Mouse (Mus musculus) heart, postnatal 36 days (tissue): ENCODE measurements around the gene Vwce. TPM values are rescaled to one million over a fixed set of nuclear protein-coding genes. Genes with fewer than 3 reads are reported as not detected.

ENCODE experiments used
- DNase-seq, 2 experiments: peaks; one replicate each; pipeline ENCODE4 v3.0.0; 2021 to 2022
- intact Hi-C: fragments of 180-260 bp; cut with DNase I; formaldehyde crosslinking; loops from one replicate; pipeline ENCODE4 v1.15.1; 2025
- total RNA-seq, 2 experiments: library from RNA; stranded (reverse); gene quantifications; 2 replicates each; pipeline ENCODE4 v1.2.3; 2021

Vwce gene
- total RNA-seq, 2 experiments from 2014 or later = not detected

DNA sequence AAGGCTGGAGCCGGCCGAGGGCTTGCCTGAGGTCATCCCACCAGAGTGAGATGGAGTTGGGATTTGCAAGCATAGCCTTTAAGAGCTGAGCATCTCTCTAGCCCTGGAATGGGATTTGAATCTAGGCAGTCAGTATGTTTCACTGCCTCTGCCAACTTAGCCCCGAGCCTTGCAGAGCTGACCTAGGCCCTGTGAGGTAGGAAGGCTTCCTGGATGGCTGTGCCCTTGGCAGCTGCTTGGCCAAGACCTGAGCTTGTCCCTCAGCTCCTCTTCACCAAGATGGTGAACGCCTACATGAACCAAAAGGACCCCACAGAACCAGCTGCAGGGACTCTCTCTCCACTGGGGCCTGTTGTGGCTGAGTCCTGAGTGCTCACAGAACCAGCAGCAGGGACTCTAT, 76.7 kb downstream of the Vwce start:
- intact Hi-C loops = no loop called here
- DNase-seq = no peak

DNA sequence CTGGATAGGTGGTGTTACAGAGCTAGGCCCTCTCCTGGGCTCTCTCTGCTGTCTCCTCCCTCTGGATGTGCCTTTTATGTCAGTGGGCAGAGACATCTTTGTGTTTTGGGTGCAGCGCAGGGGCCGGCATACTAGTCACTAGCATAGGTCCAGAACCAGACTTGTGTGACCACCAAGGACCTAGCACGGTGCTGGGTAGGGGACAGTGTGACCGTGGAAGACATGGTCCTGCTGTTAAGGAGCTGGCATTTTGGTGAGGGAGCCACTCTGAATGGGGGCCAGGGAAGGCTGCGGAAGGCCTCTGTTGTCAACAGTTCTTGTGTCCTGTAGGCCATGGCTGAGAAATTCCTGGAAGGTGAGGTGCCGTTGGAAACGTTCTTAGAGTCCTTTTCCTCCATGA, 78.2 kb downstream of the Vwce start:
- DNase-seq = no peak
- intact Hi-C loops = no loop called here

- intact Hi-C loops = no loop called here
- no peak for DNase-seq
These were observed 78.6 kb downstream of the Vwce start for GRCm38 (mm10) chr19:10712646-10713045.

- no peak for DNase-seq
- intact Hi-C loops = no loop called here
These were observed 79.5 kb downstream of the Vwce start for GRCm38 (mm10) chr19:10713551-10713950.

GRCm38 (mm10) chr19:10714168-10714567, 80.2 kb downstream of the Vwce start:
- DNase-seq = no peak
- intact Hi-C loops = loop anchor here (1.0 to 2.0 kb wide), 3 partner anchors 117 to 245 kb away; no protein-coding TSS in a partner anchor

DNA sequence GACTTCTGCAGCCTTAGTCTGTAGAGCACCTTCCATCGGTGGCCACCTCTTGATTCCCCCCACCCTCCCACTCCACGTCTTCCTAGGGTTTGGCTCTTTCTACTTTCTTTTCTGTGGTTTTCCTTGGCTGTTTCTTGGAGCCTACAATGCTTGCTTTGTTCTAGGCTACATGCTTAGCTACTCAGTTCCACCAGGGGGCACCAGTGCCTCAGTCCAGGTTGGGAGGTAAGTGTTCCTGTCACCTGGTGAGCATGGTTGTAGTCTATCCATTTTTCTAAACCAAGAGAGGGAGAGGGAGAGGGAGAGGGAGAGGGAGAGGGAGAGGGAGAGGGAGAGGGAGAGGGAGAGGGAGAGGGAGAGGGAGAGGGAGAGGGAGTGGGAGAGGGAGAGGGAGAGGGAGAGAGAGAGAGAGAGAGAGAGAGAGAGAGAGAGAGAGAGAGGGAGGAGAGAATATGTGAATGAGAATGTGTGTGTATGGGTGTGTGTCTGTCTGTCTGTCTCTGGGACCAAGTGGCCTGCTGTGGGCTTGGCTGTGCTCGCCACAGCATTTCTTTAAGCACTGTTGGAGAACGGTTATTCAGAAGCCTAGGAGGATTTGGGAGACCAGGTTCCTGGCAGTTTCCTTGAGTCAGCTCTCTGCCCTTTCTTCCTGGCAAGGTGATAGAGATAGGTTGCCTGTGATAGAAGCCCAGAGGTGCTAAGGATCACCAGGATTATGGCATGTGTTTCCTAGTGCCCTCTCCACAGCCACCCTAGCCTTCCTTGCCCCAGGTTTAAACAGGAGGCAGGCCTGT, 80.9 kb downstream of the Vwce start:
- intact Hi-C loops = loop anchor here (1.0 to 2.0 kb wide), 3 partner anchors 116 to 244 kb away; no protein-coding TSS in a partner anchor

GRCm38 (mm10) chr19:10715476-10715875, 81.5 kb downstream of the Vwce start:
- intact Hi-C loops = loop anchor here (2.0 kb wide), 2 partner anchors 165 to 243 kb away; no protein-coding TSS in a partner anchor

More for the DNA sequence above, 80.9 kb downstream of the Vwce start:
- DNase-seq = peak; percentile 55 to 75

More at GRCm38 (mm10) chr19:10715476-10715875, 81.5 kb downstream of the Vwce start:
- no peak for DNase-seq

Other genes starting within 250 kb of the Vwce start
- 10 to 100 TPM; 39.4 to 41.6 TPM for gene Syt7, start 245.1 kb upstream of the Vwce start, total RNA-seq
- gene Lrrc10b, start 176.7 kb upstream of the Vwce start, total RNA-seq = 1 to 10 TPM; 1.0 to 1.1 TPM
- gene Ppp1r32, start 151.3 kb upstream of the Vwce start, total RNA-seq = under 1 TPM; 0.19 to 0.61 TPM
- gene Cpsf7, start 108.9 kb upstream of the Vwce start, total RNA-seq = 10 to 100 TPM; 24.5 to 25.4 TPM
- gene Sdhaf2, start 108.1 kb upstream of the Vwce start, total RNA-seq = 10 to 100 TPM; 69.0 to 81.9 TPM
- 1 to 10 TPM; 4.7 to 6.0 TPM for gene Tmem216, start 78.0 kb upstream of the Vwce start, total RNA-seq
- 10 to 100 TPM; 13.1 to 13.2 TPM for gene Cyb561a3, start 57.0 kb upstream of the Vwce start, total RNA-seq
- gene Tmem138, start 56.9 kb upstream of the Vwce start, total RNA-seq = 1 to 10 TPM; 2.6 to 3.1 TPM
- 100 to 1,000 TPM; 161 to 172 TPM for gene Ddb1, start 28.9 kb upstream of the Vwce start, total RNA-seq
- 1 to 10 TPM; 9.0 to 9.2 TPM for gene Tkfc, start 28.6 kb upstream of the Vwce start, total RNA-seq
- gene Pga5, start 43.9 kb downstream of the Vwce start, total RNA-seq = not detected
- gene Vps37c, start 54.5 kb downstream of the Vwce start, total RNA-seq = 10 to 100 TPM; 19.2 to 21.0 TPM
- gene Cd5, start 104.8 kb downstream of the Vwce start, total RNA-seq = under 1 TPM; 0.14 to 0.28 TPM
- gene Cd6, start 195.8 kb downstream of the Vwce start, total RNA-seq = under 1 TPM; 0.08 to 0.31 TPM
- 1 to 10 TPM; 2.2 to 2.4 TPM for gene Slc15a3, start 205.5 kb downstream of the Vwce start, total RNA-seq
- gene Tmem132a, start 235.7 kb downstream of the Vwce start, total RNA-seq = 10 to 100 TPM; 12.4 to 14.8 TPM
- 100 to 1,000 TPM in 1 of 2 experiments, 10 to 100 TPM in 1; 97.4 to 107 TPM for gene Tmem109, start 247.8 kb downstream of the Vwce start, total RNA-seq